Mouse (Mus musculus) spleen, adult 2 months (tissue): Measurements from ENCODE around the gene Qrich1. TPM values are rescaled to one million over a fixed set of nuclear protein-coding genes. Genes with fewer than 3 reads are reported as not detected.
A peak's percentile ranks its signal among the peaks of the same experiment; 100 is the strongest.

ENCODE experiments used
- DNase-seq, 2 experiments: peaks; one replicate each; pipeline versions ENCODE4 v3.0.0 to v3.0.0-alpha.2; 2012 to 2021; ENCODE audit warnings: low spot score in 2 of 2, low read depth in 1 of 2
- H3K27ac ChIP-seq: fragments of 200-500 bp; 2 replicates; pipeline ENCODE4 v1.5.1; 2012; ENCODE audit warnings: low read length, inconsistent platforms; ENCODE audit not compliant: insufficient read depth
- H3K27me3 ChIP-seq: fragments of 200-500 bp; 2 replicates; pipeline ENCODE4 v1.6.1; 2012; ENCODE audit warnings: mild to moderate bottlenecking, moderate library complexity, low read length, inconsistent platforms; ENCODE audit not compliant: control insufficient read depth, insufficient read depth
- H3K36me3 ChIP-seq: fragments of 200-500 bp; 2 replicates; pipeline ENCODE4 v1.6.1; 2012; ENCODE audit warnings: mild to moderate bottlenecking, low read length, inconsistent platforms; ENCODE audit not compliant: control insufficient read depth, insufficient read depth
- H3K4me1 ChIP-seq: fragments of 200-500 bp; 2 replicates; pipeline ENCODE4 v1.6.1; 2011; ENCODE audit warnings: inconsistent platforms; ENCODE audit not compliant: control insufficient read depth, insufficient read depth, insufficient read length
- H3K4me3 ChIP-seq: fragments of 200-500 bp; 2 replicates; pipeline ENCODE4 v1.5.1; 2011; ENCODE audit warnings: mild to moderate bottlenecking, inconsistent platforms; ENCODE audit not compliant: insufficient read depth, insufficient read length; ENCODE audit errors: extremely low read depth
- CTCF ChIP-seq: fragments of 200-500 bp; IDR thresholded peaks from 2 replicates; pipeline ENCODE4 v1.5.1; 2011; ENCODE audit warnings: mild to moderate bottlenecking, inconsistent platforms; ENCODE audit not compliant: insufficient read depth, insufficient read length, insufficient replicate concordance; ENCODE audit errors: extremely low read depth
- POLR2A ChIP-seq: fragments of 200-500 bp; IDR thresholded peaks from 2 replicates; pipeline ENCODE4 v1.6.1; 2011; ENCODE audit warnings: low read depth, low read length, inconsistent platforms
- WGBS: fragments of 180-500 bp; shearing (Covaris S2); methylation state at CpG from one replicate; pipeline ENCODE4 v1.1.7; 2018; 5-methylcytosine and 5-hydroxymethylcytosine counted together
- polyA plus RNA-seq: library from polyadenylated mRNA; depleted of rRNA; stranded (reverse); fragments of >200 nt; gene quantifications from 2 replicates; pipeline ENCODE4 v1.2.3, GENCODE M21; 2012

Qrich1 gene
- polyA plus RNA-seq, 1 experiment, result 76.7 TPM

DNA sequence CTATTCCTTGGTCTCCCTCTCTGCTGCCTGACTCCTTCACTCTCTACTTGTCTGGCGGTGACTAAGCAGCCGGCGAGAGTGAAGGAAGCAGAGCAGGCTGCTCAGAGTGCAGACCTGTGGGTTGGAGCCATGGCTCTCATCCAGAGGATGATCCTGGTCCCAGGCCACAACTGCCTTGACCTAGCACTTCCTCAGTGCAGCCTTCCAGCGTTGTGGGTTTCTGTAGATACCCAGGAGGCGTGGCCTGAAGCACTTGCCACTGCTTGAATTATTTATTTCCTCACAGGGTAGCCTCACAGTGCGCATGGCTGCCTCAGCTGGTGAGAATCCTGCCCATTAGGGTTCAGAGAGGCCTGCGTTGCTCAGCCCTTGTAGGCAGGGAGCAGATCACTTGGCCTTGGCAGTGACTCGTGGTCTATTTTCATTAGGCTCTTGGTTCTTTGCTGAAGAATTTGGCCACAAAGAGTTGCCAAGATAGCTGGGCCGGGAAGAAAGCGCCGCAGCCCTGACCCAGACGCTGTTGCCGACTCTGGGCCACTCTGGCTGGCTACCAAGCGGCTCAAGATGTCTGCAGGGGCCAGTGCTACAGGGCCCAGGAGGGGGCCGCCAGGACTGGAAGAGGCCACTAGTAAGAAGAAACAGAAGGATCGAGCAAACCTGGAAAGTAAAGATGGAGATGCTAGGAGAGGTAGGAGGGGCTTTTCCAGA lies 24.4 kb upstream of the Qrich1 start:
- peak overlapping the region; percentile 6; the same call in 1 of the 2 replicates for H3K4me3 ChIP-seq
- no peaks in the 10 kb centered on the region for H3K27me3 ChIP-seq
- TF ChIP-seq CTCF, result no peak
- no peak for TF ChIP-seq POLR2A
- no peak for DNase-seq
- 55% methylated on average over 16 of the region's 16 CpGs for WGBS
- peaks cover 41% of the 10 kb centered on the region for H3K36me3 ChIP-seq
- H3K27ac ChIP-seq, result no peak overlapping the region
- peaks cover 12% of the 10 kb centered on the region; the same call in 1 of the 2 replicates for H3K4me1 ChIP-seq

DNA sequence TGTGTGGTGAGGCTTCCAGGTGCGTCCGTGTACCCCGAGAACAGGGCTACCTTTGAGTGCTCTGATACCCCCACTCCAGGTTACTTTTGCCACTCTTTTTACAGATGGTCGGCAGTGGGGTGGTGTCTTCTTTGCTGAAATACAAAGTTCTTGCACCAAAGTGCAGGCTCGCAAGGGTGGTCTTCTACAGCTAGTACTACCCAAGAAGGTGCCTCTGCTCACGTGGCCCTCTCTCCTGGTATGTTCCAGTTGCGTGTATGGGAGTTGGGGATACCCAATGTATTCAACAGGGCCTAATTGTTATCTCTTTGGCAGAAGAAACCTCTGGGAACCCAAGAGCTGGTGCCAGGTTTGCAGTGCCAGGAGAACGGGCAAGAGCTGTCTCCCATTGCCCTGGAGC lies 23.4 kb upstream of the Qrich1 start:
- H3K27ac ChIP-seq, result no peak overlapping the region
- peaks cover 12% of the 10 kb centered on the region; the same call in 1 of the 2 replicates for H3K4me1 ChIP-seq
- peaks cover 50% of the 10 kb centered on the region for H3K36me3 ChIP-seq
- no peak for TF ChIP-seq CTCF
- no peak for TF ChIP-seq POLR2A
- WGBS, result 96% methylated on average over 8 of the region's 8 CpGs
- H3K4me3 ChIP-seq, result no peak overlapping the region
- no peaks in the 10 kb centered on the region for H3K27me3 ChIP-seq
- no peak for DNase-seq

DNA sequence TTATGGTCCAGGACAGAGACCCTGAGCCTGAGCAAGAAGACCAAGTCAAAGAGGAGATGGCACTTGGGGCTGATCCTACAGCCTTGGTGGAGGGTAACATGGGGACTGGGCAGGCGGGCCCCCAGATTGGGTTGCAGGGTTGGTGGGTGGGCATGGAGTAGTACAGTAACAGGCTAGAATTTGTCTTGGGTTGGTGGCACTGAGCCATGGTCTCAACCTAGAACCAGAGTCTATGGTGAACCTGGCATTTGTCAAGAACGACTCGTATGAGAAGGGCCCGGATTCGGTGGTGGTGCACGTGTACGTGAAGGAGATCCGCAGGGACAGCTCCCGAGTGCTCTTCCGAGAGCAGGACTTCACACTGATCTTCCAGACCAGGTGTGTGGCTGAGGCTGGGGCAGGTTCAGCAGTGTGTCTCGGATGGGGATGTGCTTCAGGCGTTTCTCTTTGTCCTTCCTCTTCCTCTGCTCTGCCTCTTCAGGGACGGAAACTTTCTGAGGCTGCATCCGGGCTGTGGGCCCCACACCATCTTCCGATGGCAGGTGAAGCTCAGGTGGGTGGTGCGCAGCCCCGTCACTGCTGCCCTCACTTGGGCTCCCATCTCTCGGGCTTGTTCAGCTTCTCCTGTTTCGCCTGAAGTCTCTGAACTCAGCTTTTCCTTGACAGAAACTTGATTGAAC lies 22.3 kb upstream of the Qrich1 start:
- 95% methylated on average over 19 of the region's 19 CpGs for WGBS
- peaks cover 60% of the 10 kb centered on the region for H3K36me3 ChIP-seq

DNA sequence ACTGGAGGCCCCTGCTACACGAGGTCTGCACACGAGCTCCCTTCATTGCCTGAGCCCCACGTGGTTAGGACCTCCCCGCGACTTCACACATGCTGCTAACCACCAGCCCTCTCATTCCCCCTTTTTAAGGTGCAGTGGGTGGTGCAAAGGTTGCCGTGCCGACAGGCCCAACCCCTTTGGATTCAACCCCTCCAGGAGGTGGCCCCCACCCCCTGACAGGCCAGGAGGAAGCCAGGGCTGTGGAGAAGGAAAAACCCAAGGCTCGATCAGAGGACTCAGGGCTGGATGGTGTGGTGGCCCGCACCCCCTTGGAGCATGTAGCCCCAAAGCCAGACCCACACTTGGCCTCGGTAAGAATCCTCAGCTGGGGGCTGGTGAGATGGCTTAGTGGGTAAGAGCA lies 21.7 kb upstream of the Qrich1 start:
- H3K4me1 ChIP-seq, result peaks cover 11% of the 10 kb centered on the region; the same call in 1 of the 2 replicates
- WGBS, result 81% methylated on average over 10 of the region's 10 CpGs
- H3K36me3 ChIP-seq, result peaks cover 66% of the 10 kb centered on the region
- no peak overlapping the region for H3K4me3 ChIP-seq
- no peaks in the 10 kb centered on the region for H3K27me3 ChIP-seq
- no peak overlapping the region for H3K27ac ChIP-seq
- DNase-seq, result no peak
- TF ChIP-seq POLR2A, result no peak
- TF ChIP-seq CTCF, result no peak

More for the DNA sequence above, 22.3 kb upstream of the Qrich1 start:
- TF ChIP-seq POLR2A, result no peak
- no peak for TF ChIP-seq CTCF
- Histone ChIP-seq H3K4me3 (no peak overlapping the region), H3K27ac (no peak overlapping the region), H3K4me1 (peaks cover 12% of the 10 kb centered on the region; the same call in 1 of the 2 replicates), H3K27me3 (no peaks in the 10 kb centered on the region)
- no peak for DNase-seq

DNA sequence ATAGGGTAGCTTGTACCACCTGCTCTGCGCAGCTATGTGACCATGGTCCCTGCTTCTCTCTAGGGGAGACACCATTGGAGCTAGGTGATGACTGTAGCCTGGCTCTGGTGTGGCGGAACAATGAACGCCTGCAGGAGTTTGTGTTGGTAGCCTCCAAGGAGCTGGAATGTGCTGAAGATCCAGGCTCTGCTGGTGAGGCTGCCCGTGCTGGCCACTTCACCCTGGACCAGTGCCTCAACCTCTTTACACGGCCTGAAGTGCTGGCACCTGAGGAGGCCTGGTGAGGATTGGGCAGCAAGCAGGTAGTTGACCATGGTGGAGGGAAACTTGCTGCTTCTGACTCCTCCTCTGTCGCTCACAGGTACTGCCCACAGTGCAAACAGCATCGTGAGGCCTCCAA lies 17.4 kb upstream of the Qrich1 start:
- Histone ChIP-seq H3K27ac (no peak overlapping the region), H3K4me1 (no peaks in the 10 kb centered on the region), H3K36me3 (peaks cover 78% of the 10 kb centered on the region), H3K4me3 (no peak overlapping the region), H3K27me3 (no peaks in the 10 kb centered on the region)
- no peak for DNase-seq
- no peak for TF ChIP-seq POLR2A
- TF ChIP-seq CTCF, result no peak
- 97% methylated on average over 7 of the region's 7 CpGs for WGBS

DNA sequence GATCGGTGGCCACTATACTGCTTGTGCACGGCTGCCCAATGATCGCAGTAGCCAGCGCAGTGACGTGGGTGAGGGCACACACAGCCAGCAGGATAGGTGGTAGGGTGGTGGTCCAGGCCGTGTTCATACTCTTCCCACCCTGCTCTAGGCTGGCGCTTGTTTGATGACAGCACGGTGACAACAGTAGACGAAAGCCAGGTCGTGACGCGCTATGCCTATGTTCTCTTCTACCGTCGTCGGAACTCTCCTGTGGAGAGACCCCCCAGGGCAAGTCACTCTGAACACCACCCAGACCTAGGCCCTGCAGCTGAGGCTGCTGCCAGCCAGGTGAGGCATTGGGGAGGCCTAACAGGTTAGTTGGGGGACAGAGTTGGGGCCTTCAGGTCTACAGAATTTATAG lies 16.7 kb upstream of the Qrich1 start:
- no peak for DNase-seq
- Histone ChIP-seq H3K4me1 (no peaks in the 10 kb centered on the region), H3K27ac (no peak overlapping the region), H3K4me3 (no peak overlapping the region), H3K27me3 (no peaks in the 10 kb centered on the region), H3K36me3 (peaks cover 71% of the 10 kb centered on the region)
- 97% methylated on average over 15 of the region's 15 CpGs for WGBS
- no peak for TF ChIP-seq POLR2A
- no peak for TF ChIP-seq CTCF

DNA sequence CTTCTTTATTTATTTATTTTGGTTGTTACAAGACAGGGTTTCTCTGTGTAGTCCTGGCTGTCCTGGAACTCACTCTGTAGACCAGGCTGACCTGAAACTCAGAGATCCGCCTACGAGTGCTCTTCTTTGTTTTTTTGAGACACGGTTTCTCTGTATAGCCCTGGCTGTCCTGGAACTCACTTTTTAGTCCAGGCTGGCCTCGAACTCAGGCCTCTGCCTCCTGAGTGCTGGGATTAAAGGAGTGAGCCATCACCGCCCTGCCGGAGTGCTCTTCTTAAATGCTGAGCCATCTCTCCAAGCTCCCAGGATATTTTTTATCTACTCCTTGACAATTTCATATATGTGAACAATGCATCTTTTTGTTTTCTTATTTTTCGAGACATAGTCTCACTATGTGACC lies 9.7 kb upstream of the Qrich1 start:
- H3K36me3 ChIP-seq, result peaks cover 17% of the 10 kb centered on the region
- DNase-seq, result no peak
- no peaks in the 10 kb centered on the region for H3K27me3 ChIP-seq
- WGBS, result 91% methylated on average over 7 of the region's 7 CpGs
- TF ChIP-seq CTCF (no peak), POLR2A (no peak)
- H3K4me3 ChIP-seq, result no peak overlapping the region
- H3K27ac ChIP-seq, result no peak overlapping the region
- H3K4me1 ChIP-seq, result peaks cover 9% of the 10 kb centered on the region; the same call in 1 of the 2 replicates
